Mouse (Mus musculus): ENCODE measurements around the gene Cdk19. TPM values are rescaled to one million over a fixed set of nuclear protein-coding genes. Genes with fewer than 3 reads are reported as not detected.
A peak's percentile ranks its signal among the peaks of the same experiment; 100 is the strongest.

The Cdk19 gene
- polyA plus RNA-seq, 1 experiment = 10.7 TPM

GRCm38 (mm10) chr10:40498426-40498825, 159.1 kb downstream of the Cdk19 start:
- no peak for DNase-seq (ENCODE audit: low read depth in 1 of 2, low spot score in 2 of 2)

DNA sequence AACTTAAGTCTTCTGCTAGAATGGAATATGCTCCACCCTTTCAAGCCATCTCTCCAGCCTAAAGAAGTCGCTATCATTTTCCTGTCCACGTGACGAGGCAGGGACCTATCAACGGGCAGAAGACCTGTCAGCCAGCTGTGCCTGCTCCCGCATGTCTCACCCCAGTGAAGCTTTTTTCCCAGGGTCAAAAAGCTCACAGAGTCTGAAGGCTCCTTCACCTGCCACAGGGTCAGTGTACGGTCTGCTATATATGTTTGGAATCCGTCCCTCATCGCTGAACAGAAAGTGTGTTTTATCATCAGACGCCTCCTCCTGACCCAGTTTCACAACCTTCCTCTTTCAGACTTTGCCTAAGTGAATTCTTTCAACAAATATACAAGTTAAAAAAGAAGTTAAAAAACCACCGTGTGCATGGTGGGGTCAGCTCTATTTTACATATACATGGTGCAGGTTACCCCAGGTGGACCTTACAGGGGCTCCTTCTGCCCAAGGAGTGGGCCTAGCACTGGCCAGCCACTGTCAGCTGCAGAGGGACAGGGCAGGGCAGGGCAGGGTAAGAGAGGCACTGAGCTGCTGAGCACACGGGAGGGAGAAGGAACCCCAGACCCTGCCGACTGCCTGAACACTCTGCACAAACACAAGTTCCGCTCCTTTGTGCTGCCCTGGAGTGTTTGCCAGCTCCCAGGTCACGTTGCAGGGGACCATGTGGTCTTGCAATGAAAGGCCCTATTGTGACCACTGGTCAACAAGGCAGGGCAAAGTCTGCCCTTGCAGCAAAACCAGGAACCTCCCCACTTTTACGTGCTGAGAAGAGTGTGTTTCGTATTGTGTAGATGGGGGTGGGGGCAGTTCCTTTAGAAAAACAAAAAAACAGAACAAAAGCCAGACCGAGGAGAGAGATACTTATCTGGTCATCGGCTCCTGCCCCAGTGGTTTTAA, 160.2 kb downstream of the Cdk19 start:
- H3K27me3 ChIP-seq (ENCODE audit: control insufficient read depth, insufficient read depth, low read length) = no peaks in the 10 kb centered on the region
- 18% methylated on average over 18 of the region's 18 CpGs for WGBS
- peaks cover 16% of the 10 kb centered on the region for H3K4me1 ChIP-seq (ENCODE audit: control insufficient read depth, insufficient read depth, insufficient read length)
- no peak for TF ChIP-seq POLR2A (IDR thresholded peaks at IDR 0.05; ENCODE audit: low read depth, low read length)
- no peak for TF ChIP-seq CTCF (IDR thresholded peaks at IDR 0.05; ENCODE audit: extremely low read depth, insufficient read depth, insufficient read length, insufficient replicate concordance)
- H3K27ac ChIP-seq (ENCODE audit: insufficient read depth, low read length) = peak overlapping the region; percentile 58
- H3K36me3 ChIP-seq (ENCODE audit: control insufficient read depth, insufficient read depth, low read length) = no peaks in the 10 kb centered on the region
- DNase-seq (ENCODE audit: low read depth in 1 of 2, low spot score in 2 of 2) = no peak
- peak overlapping the region; percentile 42; the same call in 1 of the 2 replicates for H3K4me3 ChIP-seq (ENCODE audit: extremely low read depth, insufficient read depth, insufficient read length)

More at GRCm38 (mm10) chr10:40498426-40498825, 159.1 kb downstream of the Cdk19 start:
- TF ChIP-seq CTCF (IDR thresholded peaks at IDR 0.05; ENCODE audit: extremely low read depth, insufficient read depth, insufficient read length, insufficient replicate concordance) (no peak), POLR2A (IDR thresholded peaks at IDR 0.05; ENCODE audit: low read depth, low read length) (no peak)
- Histone ChIP-seq H3K4me3 (ENCODE audit: extremely low read depth, insufficient read depth, insufficient read length) (no peak overlapping the region), H3K36me3 (ENCODE audit: control insufficient read depth, insufficient read depth, low read length) (no peaks in the 10 kb centered on the region), H3K4me1 (ENCODE audit: control insufficient read depth, insufficient read depth, insufficient read length) (peaks cover 16% of the 10 kb centered on the region), H3K27me3 (ENCODE audit: control insufficient read depth, insufficient read depth, low read length) (no peaks in the 10 kb centered on the region), H3K27ac (ENCODE audit: insufficient read depth, low read length) (no peak overlapping the region)
- 59% methylated on average over 4 of the region's 4 CpGs for WGBS

DNA sequence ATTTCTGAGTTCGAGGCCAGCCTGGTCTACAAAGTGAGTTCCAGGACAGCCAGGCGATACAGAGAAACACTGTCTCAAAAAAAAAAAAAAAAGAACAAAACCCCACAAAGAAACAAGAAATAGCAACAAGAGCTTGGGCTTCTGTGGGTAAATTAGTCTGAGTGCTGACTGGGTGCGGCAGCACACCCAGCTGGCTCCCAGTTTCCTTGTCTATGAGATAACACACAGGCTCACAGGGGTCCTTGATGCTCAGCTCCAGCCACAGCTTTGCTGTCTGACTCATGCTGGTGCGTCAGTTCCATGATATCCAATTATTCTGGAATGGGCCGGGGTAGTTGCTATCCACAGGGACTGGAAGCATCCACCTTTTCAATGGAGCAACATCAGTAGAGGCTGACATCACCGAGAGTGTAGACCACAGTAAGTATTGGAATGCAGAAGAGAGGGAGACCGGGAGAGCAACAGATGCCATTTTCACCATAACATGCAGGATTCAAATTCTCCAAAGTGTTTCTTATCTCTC, 161.4 kb downstream of the Cdk19 start:
- TF ChIP-seq POLR2A (IDR thresholded peaks at IDR 0.05; ENCODE audit: low read depth, low read length) (no peak), CTCF (IDR thresholded peaks at IDR 0.05; ENCODE audit: extremely low read depth, insufficient read depth, insufficient read length, insufficient replicate concordance) (no peak)

DNA sequence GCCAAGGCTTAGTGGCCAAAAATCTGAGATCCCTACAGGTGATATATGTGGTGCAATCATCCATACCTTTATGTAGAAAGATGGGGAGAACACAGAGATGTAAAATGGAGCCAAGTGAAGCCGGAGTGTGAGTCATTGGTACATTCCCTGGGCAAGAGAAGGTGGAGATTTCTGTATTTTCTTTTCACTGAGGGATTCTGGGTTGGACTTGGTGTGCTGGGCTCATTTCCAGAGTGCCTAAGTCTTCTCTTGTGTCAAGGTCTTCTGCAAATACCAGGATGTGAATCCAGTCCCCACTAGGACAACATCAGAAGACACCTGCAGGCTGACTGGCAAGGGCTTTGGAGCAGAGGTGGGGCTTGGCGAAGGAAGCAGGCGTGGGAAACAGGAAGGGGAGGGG, 163.4 kb downstream of the Cdk19 start:
- Histone ChIP-seq H3K4me3 (ENCODE audit: extremely low read depth, insufficient read depth, insufficient read length) (no peak overlapping the region), H3K27ac (ENCODE audit: insufficient read depth, low read length) (no peak overlapping the region), H3K36me3 (ENCODE audit: control insufficient read depth, insufficient read depth, low read length) (no peaks in the 10 kb centered on the region), H3K27me3 (ENCODE audit: control insufficient read depth, insufficient read depth, low read length) (no peaks in the 10 kb centered on the region), H3K4me1 (ENCODE audit: control insufficient read depth, insufficient read depth, insufficient read length) (peaks cover 14% of the 10 kb centered on the region)
- TF ChIP-seq CTCF (IDR thresholded peaks at IDR 0.05; ENCODE audit: extremely low read depth, insufficient read depth, insufficient read length, insufficient replicate concordance) (no peak), POLR2A (IDR thresholded peaks at IDR 0.05; ENCODE audit: low read depth, low read length) (no peak)
- 88% methylated on average over 1 of the region's 3 CpGs for WGBS
- DNase-seq (ENCODE audit: low read depth in 1 of 2, low spot score in 2 of 2) = no peak

More for the DNA sequence above, 161.4 kb downstream of the Cdk19 start:
- Histone ChIP-seq H3K4me1 (ENCODE audit: control insufficient read depth, insufficient read depth, insufficient read length) (peaks cover 16% of the 10 kb centered on the region), H3K36me3 (ENCODE audit: control insufficient read depth, insufficient read depth, low read length) (no peaks in the 10 kb centered on the region), H3K4me3 (ENCODE audit: extremely low read depth, insufficient read depth, insufficient read length) (no peak overlapping the region), H3K27ac (ENCODE audit: insufficient read depth, low read length) (no peak overlapping the region), H3K27me3 (ENCODE audit: control insufficient read depth, insufficient read depth, low read length) (no peaks in the 10 kb centered on the region)
- DNase-seq (ENCODE audit: low read depth in 1 of 2, low spot score in 2 of 2) = no peak
- WGBS = 79% methylated on average over 7 of the region's 7 CpGs

GRCm38 (mm10) chr10:40510356-40510755, 171.0 kb downstream of the Cdk19 start:
- Histone ChIP-seq H3K27ac (ENCODE audit: insufficient read depth, low read length) (no peak overlapping the region), H3K27me3 (ENCODE audit: control insufficient read depth, insufficient read depth, low read length) (no peaks in the 10 kb centered on the region), H3K4me1 (ENCODE audit: control insufficient read depth, insufficient read depth, insufficient read length) (peaks cover 8% of the 10 kb centered on the region; the same call in 1 of the 2 replicates), H3K4me3 (ENCODE audit: extremely low read depth, insufficient read depth, insufficient read length) (no peak overlapping the region), H3K36me3 (ENCODE audit: control insufficient read depth, insufficient read depth, low read length) (no peaks in the 10 kb centered on the region)
- DNase-seq (ENCODE audit: low read depth in 1 of 2, low spot score in 2 of 2) = no peak
- 97% methylated on average over 5 of the region's 5 CpGs for WGBS
- TF ChIP-seq POLR2A (IDR thresholded peaks at IDR 0.05; ENCODE audit: low read depth, low read length) (no peak), CTCF (IDR thresholded peaks at IDR 0.05; ENCODE audit: extremely low read depth, insufficient read depth, insufficient read length, insufficient replicate concordance) (no peak)

DNA sequence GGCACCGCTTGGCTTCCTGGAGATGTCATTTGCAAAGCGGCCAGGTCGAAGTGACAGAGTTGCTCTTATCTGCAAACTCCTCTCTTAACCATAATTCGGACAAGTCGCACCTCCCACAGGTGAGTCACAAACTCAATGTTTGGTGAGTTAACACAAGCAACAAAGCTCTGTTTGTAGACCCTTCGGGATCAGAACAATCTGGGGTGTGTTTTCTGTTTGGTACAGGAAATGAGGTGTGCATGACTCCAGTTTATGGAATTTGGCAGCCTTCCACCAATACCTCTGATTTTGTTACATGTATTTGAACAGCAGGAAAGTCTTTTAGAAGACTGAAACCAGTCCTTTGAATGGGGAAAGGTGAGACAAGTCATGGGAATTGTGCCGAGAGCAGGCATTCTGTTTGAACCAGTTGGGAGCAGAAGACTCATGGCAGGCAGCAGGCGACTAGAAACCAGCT, 171.9 kb downstream of the Cdk19 start:
- Histone ChIP-seq H3K27me3 (ENCODE audit: control insufficient read depth, insufficient read depth, low read length) (no peaks in the 10 kb centered on the region), H3K4me3 (ENCODE audit: extremely low read depth, insufficient read depth, insufficient read length) (no peak overlapping the region), H3K36me3 (ENCODE audit: control insufficient read depth, insufficient read depth, low read length) (no peaks in the 10 kb centered on the region), H3K27ac (ENCODE audit: insufficient read depth, low read length) (no peak overlapping the region), H3K4me1 (ENCODE audit: control insufficient read depth, insufficient read depth, insufficient read length) (peaks cover 14% of the 10 kb centered on the region; the same call in 1 of the 2 replicates)
- DNase-seq (ENCODE audit: low read depth in 1 of 2, low spot score in 2 of 2) = no peak
- WGBS = 87% methylated on average over 8 of the region's 8 CpGs
- no peak for TF ChIP-seq POLR2A (IDR thresholded peaks at IDR 0.05; ENCODE audit: low read depth, low read length)
- no peak for TF ChIP-seq CTCF (IDR thresholded peaks at IDR 0.05; ENCODE audit: extremely low read depth, insufficient read depth, insufficient read length, insufficient replicate concordance)

Measured in spleen, adult 2 months (tissue).